8 mouse cellular contexts compared by ENCODE assay signal in the genomic region with DNA sequence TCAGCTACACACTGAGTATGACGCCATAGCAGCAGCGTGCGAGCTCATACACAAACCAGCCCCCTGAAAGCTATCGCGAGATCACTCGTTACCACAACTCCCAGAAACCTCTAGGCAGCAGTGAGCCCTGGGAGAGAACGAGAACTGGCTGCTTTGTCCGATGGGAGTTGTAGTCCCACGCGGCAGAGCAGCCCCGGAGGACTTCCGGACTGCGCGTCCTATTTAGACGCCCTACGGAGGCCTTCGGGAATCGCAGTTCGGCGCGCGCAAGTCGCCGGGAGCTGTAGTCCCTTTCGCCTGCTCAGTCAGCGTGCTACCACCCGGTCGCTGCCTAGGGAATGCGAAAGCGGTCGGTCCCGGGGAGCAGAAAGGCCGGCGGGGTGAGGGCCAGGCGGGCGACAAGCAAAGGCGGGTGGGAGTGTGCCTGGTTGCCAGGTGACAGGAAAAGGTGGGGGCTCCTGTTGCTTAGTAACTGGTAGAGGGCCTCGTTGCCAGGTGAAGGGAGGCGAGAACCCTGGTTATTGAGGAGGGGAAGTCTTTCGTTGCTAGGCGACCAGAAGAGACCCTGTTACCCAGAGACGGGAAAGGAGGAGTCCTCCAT. TPM values are rescaled to one million over a fixed set of nuclear protein-coding genes. Genes with fewer than 3 reads are reported as not detected.
DNase-seq lines count a peak whose midpoint lies in the region; ATAC-seq lines count a peak whose summit lies in the region.

A gene (plus strand): TSS at position 170 of the 601 bp plus-strand sequence.

- H3K4me2 ChIP-seq in hindbrain, embryonic 11.5 days (replicated peaks; ENCODE audit: low read depth, low read length) = peak within 1 kb of the TSS; percentile 62

- H3K27ac ChIP-seq in hindbrain, embryonic 11.5 days (ENCODE audit: low read depth, low read length) = peak within 1 kb of the TSS; percentile 85

- no peaks in the 10 kb centered on the region for H3K9me3 ChIP-seq in hindbrain, embryonic 11.5 days (ENCODE audit: control insufficient read depth, low read length)

- no peaks in the 10 kb centered on the region for H3K27me3 ChIP-seq in hindbrain, embryonic 11.5 days (ENCODE audit: control insufficient read depth, insufficient read depth, low read length)

- H3K4me1 ChIP-seq in hindbrain, embryonic 11.5 days (replicated peaks; ENCODE audit: control insufficient read depth, insufficient read depth, low read length) = peaks cover 14% of the 10 kb centered on the region

- peak within 1 kb of the TSS; percentile 60 for H3K9ac ChIP-seq in hindbrain, embryonic 11.5 days (ENCODE audit: low read depth, low read length)

- peak within 1 kb of the TSS; percentile 50 for H3K4me3 ChIP-seq in hindbrain, embryonic 11.5 days (ENCODE audit: low read depth, low read length)

- H3K36me3 ChIP-seq in hindbrain, embryonic 11.5 days (ENCODE audit: control insufficient read depth, insufficient read depth, low read length) = no peaks in the 10 kb centered on the region

- DNase-seq in Muller cell, postnatal 12 days (ENCODE audit: inconsistent ontology term) = peak; percentile 96
- peak; percentile 98 for DNase-seq in cerebellum, adult 9-11 months
- peak; percentile 98 to 99 for DNase-seq in frontal cortex, adult 2 months (ENCODE audit: extremely low spot score in 1 of 2, low spot score in 1 of 2)
- DNase-seq in hindbrain, embryonic 11.5 days (ENCODE audit: low spot score) = peak; percentile 94
- peak; percentile 92 to 94 for DNase-seq in layer of hippocampus, postnatal 10 days (ENCODE audit: low spot score in 2 of 2)
- DNase-seq in lung, postnatal 10 days = peak; percentile 97
- DNase-seq in ovary, postnatal 36 days (ENCODE audit: low spot score) = peak; percentile 89
- DNase-seq in thymus, postnatal 25 days = peak; percentile 88

- peak; percentile 92 for ATAC-seq in hindbrain, embryonic 11.5 days (ENCODE audit: low FRiP score)

- under 1% methylated on average over 42 of the region's 42 CpGs for WGBS in hindbrain, embryonic 11.5 days

RNA-seq across cellular contexts. Expression of the gene that starts here (rescaled TPM):
- polyA plus RNA-seq in frontal cortex, adult 2 months (2012; rRNA removed) = 169 and 184 TPM in 2 replicates
- 57.3 and 59.1 TPM in 2 replicates for polyA plus RNA-seq in hindbrain, embryonic 11.5 days (2014; fragmentation: Nextera tagmentation; extraction: Ambion mirVana)
- 10 to 100 TPM; 38.7 to 41.1 TPM for total RNA-seq in layer of hippocampus, postnatal 10 days (2021)

Comparison
In these comparisons a context has a peak if more than half of its experiments do, and no peak if none do; other contexts are left out.
1. Peak in every context shown above with its lines: DNase-seq, ATAC-seq, H3K4me3 ChIP-seq and H3K27ac ChIP-seq.